15 mouse cellular contexts compared by ENCODE assay signal in the genomic region with DNA sequence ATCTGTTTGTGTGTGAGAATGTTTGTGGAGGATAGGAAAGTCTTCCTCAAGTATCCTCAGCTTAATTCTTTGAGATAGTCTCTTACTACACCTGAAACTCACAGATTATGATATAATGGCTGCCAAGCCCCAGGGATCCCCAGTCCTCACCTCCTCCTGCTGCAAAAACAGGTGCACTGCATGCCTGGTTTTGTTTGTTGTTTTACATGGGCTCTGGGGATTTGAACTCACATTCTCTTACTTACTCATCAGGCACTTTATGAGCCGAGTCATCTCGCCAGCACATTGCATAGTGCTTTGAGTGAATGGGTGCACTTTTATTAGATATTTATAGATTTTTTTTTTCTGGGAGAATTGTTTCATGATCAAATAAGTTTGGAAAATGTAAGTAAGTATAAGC.
"Had no signal": no experiment of that assay in that cellular context is flagged by ENCODE, and none has a peak within 500 bp of the region (broad histone marks: within the 10 kb centered on the region; RNA-seq: fewer than 3 reads in every experiment).

No protein-coding gene starts in this region.

- H3K27me3 ChIP-seq: neural tube, embryonic 15.5 days; stomach, embryonic 15.5 days had no signal

- H3K27ac ChIP-seq: neural tube, embryonic 13.5 days; neural tube, embryonic 15.5 days; stomach, embryonic 15.5 days; stomach, postnatal 0 days had no signal

- H3K36me3 ChIP-seq: neural tube, embryonic 13.5 days; neural tube, embryonic 15.5 days; stomach, embryonic 15.5 days had no signal

- H3K4me3 ChIP-seq: neural tube, embryonic 13.5 days; neural tube, embryonic 15.5 days; stomach, embryonic 15.5 days had no signal

- DNase-seq: retina, postnatal 1 day; right cerebral cortex, postnatal 14 days; right cerebral cortex, postnatal 25 days; right cerebral cortex, postnatal 4 days; spleen, adult 18-20 months; thymus, adult 18-20 months; thymus, adult 2 months; thymus, postnatal 14 days; thymus, postnatal 25 days; thymus, postnatal 36 days; thymus, postnatal 4 days had no signal
